Mouse (Mus musculus) brain, embryonic 14.5 days (tissue): Measurements from ENCODE around the gene Tekt3.

ENCODE experiments used
- CTCF ChIP-seq: fragments of 200-500 bp; IDR thresholded peaks from 2 replicates; pipeline ENCODE4 v1.5.1; 2012; ENCODE audit warnings: inconsistent platforms, mild to moderate bottlenecking, moderate library complexity, borderline replicate concordance; ENCODE audit not compliant: insufficient read depth, insufficient read length; ENCODE audit errors: extremely low read depth
- POLR2A ChIP-seq: fragments of 200-500 bp; IDR thresholded peaks from 2 replicates; pipeline ENCODE4 v1.6.1; 2012; ENCODE audit warnings: mild to moderate bottlenecking, inconsistent platforms, borderline replicate concordance; ENCODE audit not compliant: poor library complexity, insufficient read depth, insufficient read length, severe bottlenecking; ENCODE audit errors: extremely low read depth

DNA sequence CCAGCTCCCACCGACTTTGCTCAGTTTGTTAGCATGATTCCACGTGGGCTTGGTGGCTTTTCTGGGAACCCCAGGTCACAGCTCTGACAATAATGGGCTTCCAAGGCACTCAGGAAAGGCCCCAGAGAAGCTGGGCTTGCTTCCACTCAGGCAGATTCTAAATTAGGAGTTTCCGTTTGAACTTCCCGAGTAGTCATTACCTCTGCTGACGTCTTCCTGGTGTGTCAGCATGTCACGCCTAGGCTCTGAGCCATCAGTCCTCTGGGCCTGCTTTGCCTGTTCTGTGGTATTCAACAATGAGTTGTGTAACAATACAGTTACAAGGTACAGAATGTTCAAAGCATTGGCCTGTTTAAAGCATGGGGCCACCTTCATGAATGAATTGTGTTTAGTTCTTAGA, 74.8 kb downstream of the Tekt3 start:
- TF ChIP-seq CTCF (no peak), POLR2A (no peak)
